ENCODE assay signal across 21 mouse cellular contexts in the genomic region with DNA sequence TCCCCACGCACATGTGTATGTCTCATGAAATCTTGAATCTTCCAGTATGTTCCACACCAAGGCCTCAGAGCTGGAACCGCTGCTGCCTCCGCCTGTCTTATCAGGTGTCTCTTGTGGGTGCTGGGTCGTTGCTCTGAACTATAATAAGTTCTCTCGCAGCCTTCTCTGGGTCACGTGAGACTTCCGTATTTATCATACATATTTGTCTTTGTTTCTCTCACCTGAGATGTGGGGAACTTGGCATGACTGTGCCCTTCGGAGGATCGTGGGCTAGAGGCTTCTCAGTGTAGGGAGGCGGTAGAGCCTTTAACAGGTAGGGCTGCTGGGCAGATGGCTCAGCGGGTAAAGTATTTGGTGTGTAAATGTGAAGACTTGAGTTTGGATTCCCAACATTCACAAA. TPM values are rescaled to one million over a fixed set of nuclear protein-coding genes. Genes with fewer than 3 reads are reported as not detected.
A peak's percentile ranks its signal among the peaks of the same experiment; 100 is the strongest.
DNase-seq lines count a peak whose midpoint lies in the region; ATAC-seq and TF ChIP-seq lines count a peak whose summit lies in the region.
"Had no signal": no experiment of that assay in that cellular context is flagged by ENCODE, and none has a peak within 500 bp of the region (broad histone marks: within the 10 kb centered on the region; RNA-seq: fewer than 3 reads in every experiment).

No protein-coding gene starts in this region.

- no peak overlapping the region for H3K4me3 ChIP-seq in kidney, postnatal 0 days (replicated peaks; ENCODE audit: low read depth, low read length)
- no peak overlapping the region for H3K4me3 ChIP-seq in kidney, adult 2 months (ENCODE audit: insufficient read depth, low read depth, low read length)
- H3K4me3 ChIP-seq in forebrain, embryonic 11.5 days (ENCODE audit: low read depth, low read length) = no peak overlapping the region
- H3K4me3 ChIP-seq: embryonic facial prominence, embryonic 10.5 days; embryonic facial prominence, embryonic 12.5 days; forebrain, embryonic 12.5 days had no signal

- no peaks in the 10 kb centered on the region for H3K9me3 ChIP-seq in kidney, postnatal 0 days (replicated peaks; ENCODE audit: low read length)
- H3K9me3 ChIP-seq in forebrain, embryonic 11.5 days (ENCODE audit: control insufficient read depth, low read length) = no peaks in the 10 kb centered on the region
- H3K9me3 ChIP-seq: embryonic facial prominence, embryonic 10.5 days; embryonic facial prominence, embryonic 12.5 days; forebrain, embryonic 12.5 days had no signal

- H3K4me1 ChIP-seq in kidney, postnatal 0 days (replicated peaks; ENCODE audit: insufficient read depth, low read length) = no peaks in the 10 kb centered on the region
- peaks cover 10% of the 10 kb centered on the region for H3K4me1 ChIP-seq in kidney, adult 2 months (ENCODE audit: control insufficient read depth, insufficient read depth, low read length)
- H3K4me1 ChIP-seq in forebrain, embryonic 11.5 days (replicated peaks; ENCODE audit: control insufficient read depth, insufficient read depth, low read length) = no peaks in the 10 kb centered on the region
- H3K4me1 ChIP-seq: embryonic facial prominence, embryonic 12.5 days; forebrain, embryonic 12.5 days had no signal

- peak overlapping the region; percentile 42; the same call in 1 of the 2 replicates for H3K27ac ChIP-seq in kidney, postnatal 0 days
- no peak overlapping the region for H3K27ac ChIP-seq in kidney, adult 2 months (ENCODE audit: insufficient read depth, low read depth, low read length)
- H3K27ac ChIP-seq in forebrain, embryonic 11.5 days (ENCODE audit: low read depth, low read length) = no peak overlapping the region
- H3K27ac ChIP-seq: embryonic facial prominence, embryonic 10.5 days; embryonic facial prominence, embryonic 12.5 days; forebrain, embryonic 12.5 days had no signal

- no peak for DNase-seq in kidney, postnatal 0 days (ENCODE audit: low spot score)
- DNase-seq in kidney, adult 2 months = no peak
- peak; percentile 25 for DNase-seq in ovary, postnatal 36 days (ENCODE audit: low spot score)
- DNase-seq in ovary, postnatal 10 days (ENCODE audit: low spot score) = no peak
- DNase-seq in A20 (ENCODE audit: low read depth, low spot score) = peak; percentile 30
- no peak for DNase-seq in forebrain, embryonic 11.5 days (ENCODE audit: low spot score)
- DNase-seq: cerebellum, adult 11-12 months; cerebellum, adult 2 months; cerebellum, adult 9-10 months; cerebellum, postnatal 10 days; cerebellum, postnatal 25 days had no signal

- no peak overlapping the region for H3K4me2 ChIP-seq in kidney, postnatal 0 days (ENCODE audit: low read length)
- H3K4me2 ChIP-seq in forebrain, embryonic 11.5 days (ENCODE audit: low read depth, low read length, severe bottlenecking) = no peak overlapping the region
- H3K4me2 ChIP-seq: embryonic facial prominence, embryonic 12.5 days; forebrain, embryonic 12.5 days had no signal

- ATAC-seq in kidney, postnatal 0 days (replicated peaks; ENCODE audit: low FRiP score, low read depth) = no peak
- no peak for ATAC-seq in forebrain, embryonic 11.5 days (replicated peaks; ENCODE audit: low FRiP score)
- ATAC-seq: activated CD4-positive, CD25-positive, alpha-beta regulatory T cell, adult 4 months; forebrain, embryonic 14.5 days; forebrain, embryonic 16.5 days; Patski had no signal

- TF ChIP-seq POLR2A in kidney, adult 2 months (IDR thresholded peaks at IDR 0.05; ENCODE audit: low read depth, low read length) = no peak

- no peaks in the 10 kb centered on the region for H3K36me3 ChIP-seq in kidney, postnatal 0 days (ENCODE audit: insufficient read depth, low read length)
- no peaks in the 10 kb centered on the region for H3K36me3 ChIP-seq in kidney, adult 2 months (ENCODE audit: control insufficient read depth, insufficient read depth, low read length)
- H3K36me3 ChIP-seq in forebrain, embryonic 11.5 days (ENCODE audit: control insufficient read depth, insufficient read depth, low read length) = no peaks in the 10 kb centered on the region
- H3K36me3 ChIP-seq: embryonic facial prominence, embryonic 10.5 days; embryonic facial prominence, embryonic 12.5 days; forebrain, embryonic 12.5 days had no signal

- WGBS in kidney, postnatal 0 days = 76% methylated on average over 11 of the region's 11 CpGs
- WGBS in kidney, adult 2 months = 82% methylated on average over 11 of the region's 11 CpGs
- 92% methylated on average over 11 of the region's 11 CpGs for WGBS in forebrain, embryonic 11.5 days

- H3K9ac ChIP-seq in kidney, postnatal 0 days (ENCODE audit: low read depth, low read length) = no peak overlapping the region
- no peak overlapping the region for H3K9ac ChIP-seq in forebrain, embryonic 11.5 days (ENCODE audit: low read length)
- H3K9ac ChIP-seq: embryonic facial prominence, embryonic 12.5 days; forebrain, embryonic 12.5 days had no signal

- no peak for TF ChIP-seq CTCF in kidney, postnatal 0 days (IDR thresholded peaks at IDR 0.05; ENCODE audit: low read depth)
- TF ChIP-seq CTCF in kidney, adult 2 months (conservative IDR thresholded peaks at IDR 0.05; ENCODE audit: insufficient read depth, insufficient read length, low read depth, low read length) = no peak

- H3K27me3 ChIP-seq in kidney, postnatal 0 days (ENCODE audit: insufficient read depth, low read length) = no peaks in the 10 kb centered on the region
- no peaks in the 10 kb centered on the region for H3K27me3 ChIP-seq in kidney, adult 2 months (replicated peaks; ENCODE audit: control insufficient read depth, insufficient read depth, low read length)
- no peaks in the 10 kb centered on the region for H3K27me3 ChIP-seq in forebrain, embryonic 11.5 days (ENCODE audit: control insufficient read depth, insufficient read depth, low read length)
- H3K27me3 ChIP-seq: embryonic facial prominence, embryonic 12.5 days; forebrain, embryonic 12.5 days; Patski had no signal

RNA-seq across cellular contexts. Expression of gene Defb19, which starts 0.5 kb away (rescaled TPM):
- polyA plus RNA-seq in kidney, postnatal 0 days (2015; fragmentation: Nextera tagmentation; extraction: Ambion mirVana) = 120 and 136 TPM in 2 replicates
- 2.3 and 2.9 TPM in 2 replicates for polyA plus RNA-seq in kidney, adult 2 months (2012; rRNA removed)
- polyA plus RNA-seq in forebrain, embryonic 11.5 days (2014; fragmentation: Nextera tagmentation; extraction: Ambion mirVana) = not detected in 2 replicates
- polyA plus RNA-seq: activated CD4-positive, CD25-positive, alpha-beta regulatory T cell, adult 4 months; C2C12; cerebellum, adult 2 months; cortical plate, adult 2 months; embryonic facial prominence, embryonic 10.5 days; embryonic facial prominence, embryonic 12.5 days; embryonic facial prominence, embryonic 14.5 days; forebrain, embryonic 12.5 days; forebrain, embryonic 14.5 days; forebrain, embryonic 16.5 days; Patski had no signal

RNA-seq across cellular contexts. Expression of gene Defb21, which starts 8.1 kb away (rescaled TPM):
- polyA plus RNA-seq in kidney, postnatal 0 days (2015; fragmentation: Nextera tagmentation; extraction: Ambion mirVana) = not detected in 2 replicates
- polyA plus RNA-seq in kidney, adult 2 months (2012; rRNA removed) = not detected in 2 replicates
- polyA plus RNA-seq in forebrain, embryonic 11.5 days (2014; fragmentation: Nextera tagmentation; extraction: Ambion mirVana) = not detected in 2 replicates
- polyA plus RNA-seq: activated CD4-positive, CD25-positive, alpha-beta regulatory T cell, adult 4 months; C2C12; cerebellum, adult 2 months; cortical plate, adult 2 months; embryonic facial prominence, embryonic 10.5 days; embryonic facial prominence, embryonic 12.5 days; embryonic facial prominence, embryonic 14.5 days; forebrain, embryonic 12.5 days; forebrain, embryonic 14.5 days; forebrain, embryonic 16.5 days; Patski had no signal

RNA-seq across cellular contexts. Expression of gene Gm17416, which starts 11.5 kb away (rescaled TPM):
- polyA plus RNA-seq in kidney, postnatal 0 days (2015; fragmentation: Nextera tagmentation; extraction: Ambion mirVana) = 4.4 and 6.1 TPM in 2 replicates
- not detected in 2 replicates for polyA plus RNA-seq in kidney, adult 2 months (2012; rRNA removed)
- polyA plus RNA-seq in forebrain, embryonic 11.5 days (2014; fragmentation: Nextera tagmentation; extraction: Ambion mirVana) = not detected in 2 replicates
- polyA plus RNA-seq: activated CD4-positive, CD25-positive, alpha-beta regulatory T cell, adult 4 months; C2C12; cerebellum, adult 2 months; cortical plate, adult 2 months; embryonic facial prominence, embryonic 10.5 days; embryonic facial prominence, embryonic 12.5 days; embryonic facial prominence, embryonic 14.5 days; forebrain, embryonic 12.5 days; forebrain, embryonic 14.5 days; forebrain, embryonic 16.5 days had no signal

RNA-seq across cellular contexts. Expression of gene Defb45, which starts 18.6 kb away (rescaled TPM):
- polyA plus RNA-seq in kidney, postnatal 0 days (2015; fragmentation: Nextera tagmentation; extraction: Ambion mirVana) = not detected in 2 replicates
- polyA plus RNA-seq in kidney, adult 2 months (2012; rRNA removed) = not detected in 2 replicates
- not detected in 2 replicates for polyA plus RNA-seq in forebrain, embryonic 11.5 days (2014; fragmentation: Nextera tagmentation; extraction: Ambion mirVana)
- polyA plus RNA-seq: activated CD4-positive, CD25-positive, alpha-beta regulatory T cell, adult 4 months; C2C12; cerebellum, adult 2 months; cortical plate, adult 2 months; embryonic facial prominence, embryonic 10.5 days; embryonic facial prominence, embryonic 12.5 days; embryonic facial prominence, embryonic 14.5 days; forebrain, embryonic 12.5 days; forebrain, embryonic 14.5 days; forebrain, embryonic 16.5 days; Patski had no signal

RNA-seq across cellular contexts. Expression of gene Defb36, which starts 23.5 kb away (rescaled TPM):
- polyA plus RNA-seq in kidney, postnatal 0 days (2015; fragmentation: Nextera tagmentation; extraction: Ambion mirVana) = 2.1 and 3.6 TPM in 2 replicates
- 0.27 and 0.52 TPM in 2 replicates for polyA plus RNA-seq in kidney, adult 2 months (2012; rRNA removed)
- not detected in 2 replicates for polyA plus RNA-seq in forebrain, embryonic 11.5 days (2014; fragmentation: Nextera tagmentation; extraction: Ambion mirVana)
- polyA plus RNA-seq: activated CD4-positive, CD25-positive, alpha-beta regulatory T cell, adult 4 months; C2C12; cerebellum, adult 2 months; cortical plate, adult 2 months; embryonic facial prominence, embryonic 10.5 days; embryonic facial prominence, embryonic 12.5 days; embryonic facial prominence, embryonic 14.5 days; forebrain, embryonic 12.5 days; forebrain, embryonic 14.5 days; forebrain, embryonic 16.5 days; Patski had no signal

Comparison
In these comparisons a context has a peak if more than half of its experiments do, and no peak if none do; other contexts are left out.
1. DNase-seq: peak in ovary, postnatal 36 days (single experiment) and A20 (single experiment); none in kidney, postnatal 0 days (single experiment), kidney, adult 2 months (single experiment), ovary, postnatal 10 days (single experiment) and forebrain, embryonic 11.5 days (single experiment).
2. RNA of gene Defb19, which starts 0.5 kb away (polyA plus RNA-seq): 120 to 136 TPM in kidney, postnatal 0 days; 2.3 to 2.9 TPM in kidney, adult 2 months and not detected in forebrain, embryonic 11.5 days; every median in the first group is over 10 times any median in the second.